Mouse (Mus musculus) B cell, adult 2 months (primary cell): Measurements from ENCODE around the gene Cuedc2.

Source experiments
- DNase-seq, 2 experiments: peaks; one replicate each; pipeline ENCODE4 v3.0.0; 2022

The Cuedc2 gene

DNA sequence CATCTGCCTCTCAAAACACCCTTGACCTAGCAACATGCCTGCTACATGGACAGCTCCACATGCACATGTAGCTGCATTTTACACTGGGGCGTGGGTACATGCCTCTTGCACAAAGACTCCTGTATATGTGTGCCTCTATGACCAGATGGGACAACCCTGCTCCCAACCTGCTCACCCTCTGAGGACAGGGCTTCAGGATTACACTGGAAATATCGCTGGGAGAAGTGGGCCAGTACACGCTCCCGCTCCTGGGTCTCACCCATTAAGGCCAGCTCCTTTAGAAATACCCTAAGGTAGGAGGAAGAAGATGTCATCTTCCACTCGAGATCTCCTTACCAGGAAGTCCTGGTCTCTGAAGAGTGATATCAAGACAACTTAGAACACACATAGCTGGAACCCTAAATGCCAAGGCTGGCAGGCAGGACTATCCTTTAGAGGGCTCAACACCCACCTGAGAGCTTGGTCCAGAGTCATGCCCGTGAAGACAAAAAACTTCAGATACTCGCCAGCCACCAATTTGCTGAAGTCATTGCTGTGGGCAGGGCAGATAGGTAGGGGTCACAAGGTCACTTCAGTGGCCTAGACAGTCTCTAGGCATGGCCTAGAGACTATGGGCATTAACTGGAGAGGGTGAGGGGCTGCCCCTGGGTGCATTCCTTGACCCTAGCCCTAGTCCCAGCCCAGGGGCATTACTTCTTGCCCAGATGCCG lies 18.3 kb downstream of the Cuedc2 start:
- DNase-seq, result no peak

DNA sequence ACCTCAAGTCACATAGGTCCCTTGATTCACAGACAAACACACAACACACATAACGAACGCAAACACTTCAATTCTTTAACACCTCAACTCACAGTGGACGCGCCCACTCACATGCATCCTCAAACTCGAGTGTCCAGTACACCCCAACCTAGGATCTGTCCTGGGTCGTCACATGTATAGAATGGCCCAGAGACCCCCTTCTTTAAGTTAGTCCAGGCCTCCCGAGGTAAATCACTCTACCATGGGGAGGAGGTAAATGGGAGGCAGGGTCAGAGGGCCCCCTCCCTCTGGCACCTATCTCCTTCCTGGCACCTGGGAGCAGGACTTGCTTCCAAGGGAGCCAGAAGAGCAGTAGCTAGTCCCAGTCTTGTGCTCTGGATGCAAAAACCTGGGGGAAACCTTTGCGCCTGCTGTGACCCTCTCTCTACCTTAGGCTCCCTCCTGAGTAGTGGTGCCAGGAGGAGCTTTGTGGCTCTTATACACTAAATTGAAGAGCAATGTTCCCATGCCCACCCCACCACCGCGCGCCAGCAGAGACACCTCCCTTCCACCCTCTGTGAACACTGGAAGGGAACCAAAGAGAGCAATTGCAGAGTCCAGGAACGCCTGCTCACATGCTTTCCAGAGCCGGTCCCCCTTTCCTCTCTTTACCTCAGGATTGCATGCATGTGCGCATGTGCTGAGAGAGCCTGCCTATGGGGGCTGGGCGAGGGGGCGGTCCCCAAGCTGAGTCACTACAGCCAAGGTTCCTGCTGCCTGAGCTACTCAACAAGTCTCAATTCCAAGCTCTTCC lies 19.7 kb downstream of the Cuedc2 start:
- peak; percentile 38 to 40 for DNase-seq

DNA sequence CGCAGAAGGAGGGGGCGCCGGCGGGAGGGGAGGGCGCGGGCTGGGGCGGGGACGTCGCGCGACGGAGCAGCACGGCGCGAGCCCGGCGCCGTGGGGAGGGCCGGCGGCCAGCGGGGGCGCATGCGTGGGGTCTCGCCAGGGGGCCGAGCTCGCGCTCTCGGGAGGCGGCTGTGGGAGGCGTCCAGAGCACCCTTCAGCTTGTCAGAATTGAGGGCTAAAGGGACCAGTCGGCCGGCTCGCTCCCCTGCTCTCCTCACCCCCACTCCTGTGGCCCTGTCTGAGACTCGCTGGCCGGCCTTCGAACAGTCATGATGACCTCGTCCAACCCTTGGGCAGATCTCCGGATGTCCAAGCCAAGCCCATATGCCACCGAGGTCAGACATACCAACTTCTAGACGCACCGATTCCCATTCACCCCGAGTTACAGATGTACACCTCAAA lies 20.5 kb downstream of the Cuedc2 start:
- peak in 1 of 2 experiments; percentile 12 for DNase-seq

DNA sequence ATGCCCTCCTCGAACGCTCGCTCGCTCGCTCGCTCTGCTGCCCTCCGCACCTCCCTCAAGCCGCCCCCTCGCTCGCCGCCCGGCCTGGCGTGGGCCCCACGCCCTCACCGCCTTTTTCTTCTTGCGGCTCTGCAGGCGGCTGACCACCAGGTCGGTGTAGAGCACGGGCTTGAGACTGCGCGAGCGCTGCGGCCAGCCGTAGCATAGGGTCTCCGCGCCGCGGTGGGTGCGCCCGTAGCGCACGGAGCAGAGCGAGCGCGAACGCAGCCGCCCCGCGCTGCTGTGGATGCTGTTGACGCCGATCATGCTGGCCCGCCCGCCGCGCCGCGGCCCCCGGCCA lies 21.0 kb downstream of the Cuedc2 start:
- no peak for DNase-seq

DNA sequence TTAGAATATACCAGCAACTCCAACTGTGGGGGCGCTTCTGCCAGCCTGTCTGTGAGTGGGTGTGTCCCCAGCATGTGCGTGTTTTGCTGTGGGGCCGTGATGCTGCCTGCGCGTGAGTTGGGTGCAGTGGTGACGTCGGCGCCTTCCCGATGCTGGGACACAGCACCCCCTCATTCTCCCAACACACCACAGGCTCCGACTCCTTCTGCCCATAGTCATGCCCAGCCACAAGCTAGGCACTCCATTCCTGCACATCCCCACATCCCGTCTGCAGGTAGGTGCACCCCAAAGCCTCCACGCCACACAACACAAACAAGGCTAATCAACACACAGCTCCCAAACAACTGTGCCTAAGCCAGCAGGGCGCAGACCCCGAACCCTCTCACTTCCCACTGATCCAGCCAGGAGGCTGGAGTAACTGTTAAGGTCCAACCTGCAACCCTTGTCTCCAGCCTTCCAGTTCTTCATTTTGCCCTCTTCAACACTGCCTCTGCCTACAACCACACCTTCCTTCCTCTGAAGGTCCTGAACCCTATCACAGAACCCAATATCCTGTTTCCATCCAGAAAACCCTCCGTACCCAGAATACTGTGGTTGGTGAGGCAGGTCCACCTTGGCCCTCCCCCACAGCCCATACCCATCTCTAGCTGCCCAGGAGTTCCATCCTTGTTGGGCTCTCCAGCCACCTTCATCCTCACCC lies 21.5 kb downstream of the Cuedc2 start:
- peak; percentile 36 to 37 for DNase-seq

DNA sequence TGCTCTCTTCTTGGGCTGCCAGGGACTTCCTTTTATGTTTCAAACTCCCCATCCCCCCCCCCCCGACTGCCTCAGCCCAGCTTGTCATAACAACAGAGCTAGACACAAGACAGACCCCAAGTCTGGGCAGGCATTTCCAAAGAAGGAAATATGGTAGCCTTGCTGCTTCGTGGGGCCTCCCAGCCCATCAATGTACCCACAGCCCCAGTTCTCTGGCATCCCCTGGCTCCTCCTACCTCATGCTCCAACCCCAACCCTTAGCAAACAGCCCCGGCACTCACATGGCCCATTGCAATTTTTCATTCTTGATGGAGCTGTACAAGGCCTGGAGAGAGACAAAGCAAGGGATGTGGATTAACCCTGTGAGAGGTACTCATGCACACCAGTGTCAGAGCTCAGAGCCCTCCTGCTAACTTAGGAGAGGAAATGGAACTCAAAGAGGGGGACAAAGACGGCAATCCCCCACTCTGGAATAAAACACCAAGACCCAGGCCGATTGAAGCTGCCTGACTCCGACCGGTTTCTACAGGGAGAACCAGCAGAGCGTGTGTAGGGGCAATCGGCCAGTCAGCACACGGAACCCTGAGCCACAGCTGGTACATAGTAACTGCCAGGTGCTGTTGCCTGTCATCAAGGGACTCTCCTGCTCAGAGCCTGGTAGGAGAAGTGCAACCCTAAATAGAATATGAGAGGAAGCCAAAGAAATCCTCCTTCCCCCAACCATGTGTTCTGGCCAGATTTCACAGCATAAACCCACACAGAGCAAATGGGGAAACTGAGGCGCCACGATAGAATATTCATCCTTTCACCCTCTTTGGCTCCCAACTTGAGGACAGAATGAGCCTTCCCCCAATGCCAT lies 22.5 kb downstream of the Cuedc2 start:
- DNase-seq, result peak in 1 of 2 experiments; percentile 21

DNA sequence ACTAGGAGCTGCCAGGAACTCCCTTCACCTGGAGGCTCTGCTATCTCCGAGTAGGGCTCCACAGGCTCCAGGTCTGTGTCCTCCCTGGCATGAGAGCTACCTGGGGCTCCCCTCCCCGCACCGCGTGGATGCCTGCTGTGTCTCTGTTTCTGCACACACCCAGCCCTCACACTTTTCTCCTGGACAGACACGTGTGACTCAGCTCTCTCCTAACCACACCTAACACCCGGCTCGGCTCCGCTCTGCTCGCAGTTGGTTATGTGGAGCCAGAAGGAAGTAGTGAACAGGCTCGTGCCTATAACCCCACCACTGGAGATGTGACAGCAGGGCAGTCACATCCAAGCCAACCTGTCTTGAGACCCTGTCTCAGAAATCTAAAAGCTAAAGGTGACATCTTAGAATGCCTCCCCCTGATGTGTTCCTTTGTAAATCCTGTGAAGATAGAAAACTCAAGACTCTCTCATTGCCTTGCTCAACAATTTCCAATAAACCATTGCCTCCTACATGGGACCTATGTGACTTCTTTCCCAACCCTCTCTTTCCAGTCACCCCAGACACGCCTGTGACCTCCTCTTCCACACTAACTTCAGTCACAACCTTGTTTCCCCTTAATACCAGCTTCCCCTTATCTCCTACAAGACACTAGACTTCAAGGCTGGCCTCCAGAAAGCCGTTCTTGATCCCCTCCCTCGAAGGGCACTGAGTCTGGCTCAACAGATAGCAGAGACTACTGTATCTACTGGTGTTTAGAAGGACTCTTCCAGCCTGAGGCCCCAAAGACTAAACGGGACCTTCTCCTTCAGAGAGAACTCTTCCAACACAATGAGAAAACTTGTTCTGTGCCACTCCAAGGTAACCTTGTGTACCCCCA lies 23.4 kb downstream of the Cuedc2 start:
- DNase-seq, result peak; percentile 39 to 40

DNA sequence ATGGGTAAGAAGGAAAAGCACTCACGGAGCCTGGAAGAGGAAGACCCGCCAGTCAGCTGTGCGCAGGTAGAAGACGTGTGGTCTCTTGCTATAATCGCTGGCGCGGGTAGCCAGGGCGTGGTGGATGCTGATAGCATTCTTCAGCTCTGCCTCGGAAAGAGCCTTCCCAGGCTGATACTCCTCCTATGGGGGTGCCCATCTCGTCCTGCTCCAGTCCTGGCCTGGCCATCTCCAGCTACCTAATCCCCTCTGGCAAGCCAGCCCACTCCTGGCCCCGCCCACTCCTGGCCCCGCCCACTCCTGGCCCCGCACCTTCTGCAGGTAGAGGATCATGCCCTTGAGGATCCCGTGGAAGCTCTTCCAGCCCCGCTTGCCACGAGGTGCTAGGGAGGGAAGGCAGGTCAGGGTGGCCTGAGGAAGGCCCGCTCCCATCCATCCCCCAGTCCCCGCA lies 24.3 kb downstream of the Cuedc2 start:
- DNase-seq, result peak; percentile 55 to 65

DNA sequence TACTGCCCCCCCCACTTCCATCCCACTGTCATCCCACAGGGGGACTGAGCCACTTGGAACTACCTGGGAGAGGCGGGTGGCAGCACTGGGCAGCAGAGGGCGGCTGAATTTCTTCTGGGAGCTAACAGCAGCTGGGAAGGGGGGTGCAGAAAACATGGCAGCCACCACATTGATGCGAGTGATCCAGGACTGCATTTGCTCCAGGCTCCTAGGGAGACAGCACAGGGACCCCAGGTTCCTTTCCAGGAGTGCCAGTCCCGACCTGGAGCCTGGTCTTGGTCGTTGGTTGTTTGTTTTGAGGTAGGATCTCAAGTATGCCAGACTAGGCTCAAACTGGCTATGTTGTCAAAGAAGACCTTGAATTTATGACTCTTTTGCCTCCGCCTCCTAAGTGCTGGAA lies 24.9 kb downstream of the Cuedc2 start:
- no peak for DNase-seq

DNA sequence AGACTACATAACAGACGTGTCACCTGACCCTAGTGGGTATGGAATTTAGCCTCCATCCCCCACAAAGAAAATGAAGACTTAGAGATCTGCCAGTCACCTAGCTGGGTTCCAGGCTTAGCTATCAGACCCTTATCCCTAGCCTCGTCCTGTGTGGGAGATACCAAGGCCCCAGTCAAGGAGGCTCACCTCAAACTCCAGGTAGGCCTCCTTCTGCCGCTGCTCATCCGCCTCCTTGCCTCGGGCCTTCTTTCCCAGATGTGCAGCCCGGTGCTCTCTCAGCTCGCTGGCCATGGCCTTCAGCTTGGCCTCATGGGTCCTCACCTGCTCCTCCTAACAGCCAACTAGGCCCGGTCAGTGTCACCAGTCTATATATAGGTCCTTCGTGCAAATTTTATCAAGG lies 25.4 kb downstream of the Cuedc2 start:
- DNase-seq, result no peak

DNA sequence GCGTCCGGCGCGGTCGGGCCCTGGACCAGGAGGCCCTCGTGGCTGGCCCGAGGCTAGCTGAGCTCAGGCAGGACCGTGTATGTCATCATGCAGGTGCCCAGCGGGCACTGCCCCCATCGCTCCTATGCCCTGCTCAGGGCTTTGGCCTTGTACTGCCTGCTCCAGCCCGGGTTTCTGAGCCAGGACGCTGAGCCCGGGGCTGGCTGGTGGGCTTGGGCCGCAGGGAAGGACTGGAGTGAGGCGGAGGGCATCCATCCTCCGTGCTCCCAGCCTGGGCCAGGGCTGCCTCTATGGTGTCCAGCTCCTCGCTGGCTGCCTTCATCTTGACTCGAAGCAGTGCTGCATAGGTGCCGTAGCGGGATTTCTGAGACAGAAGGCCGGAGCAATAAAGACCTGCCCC lies 25.9 kb downstream of the Cuedc2 start:
- no peak for DNase-seq

DNA sequence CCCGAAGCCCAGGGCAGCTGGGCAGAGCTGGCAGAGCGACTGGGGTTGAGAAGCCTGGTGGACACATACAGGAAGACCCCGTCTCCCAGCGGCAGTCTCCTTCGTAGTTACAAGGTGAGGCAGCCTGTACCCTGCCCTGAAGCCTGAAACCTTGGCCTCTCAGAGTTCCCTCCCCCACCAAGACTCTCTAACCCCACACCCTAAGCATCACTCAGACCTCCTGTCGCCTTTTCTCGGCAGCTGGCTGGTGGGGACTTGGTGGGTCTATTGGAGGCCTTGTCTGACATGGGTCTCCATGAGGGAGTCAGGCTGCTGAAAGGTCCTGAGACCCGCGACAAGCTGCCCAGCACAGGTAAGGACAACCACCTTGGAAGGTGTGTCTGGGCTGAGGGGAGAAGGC lies 27.2 kb downstream of the Cuedc2 start:
- DNase-seq, result no peak

DNA sequence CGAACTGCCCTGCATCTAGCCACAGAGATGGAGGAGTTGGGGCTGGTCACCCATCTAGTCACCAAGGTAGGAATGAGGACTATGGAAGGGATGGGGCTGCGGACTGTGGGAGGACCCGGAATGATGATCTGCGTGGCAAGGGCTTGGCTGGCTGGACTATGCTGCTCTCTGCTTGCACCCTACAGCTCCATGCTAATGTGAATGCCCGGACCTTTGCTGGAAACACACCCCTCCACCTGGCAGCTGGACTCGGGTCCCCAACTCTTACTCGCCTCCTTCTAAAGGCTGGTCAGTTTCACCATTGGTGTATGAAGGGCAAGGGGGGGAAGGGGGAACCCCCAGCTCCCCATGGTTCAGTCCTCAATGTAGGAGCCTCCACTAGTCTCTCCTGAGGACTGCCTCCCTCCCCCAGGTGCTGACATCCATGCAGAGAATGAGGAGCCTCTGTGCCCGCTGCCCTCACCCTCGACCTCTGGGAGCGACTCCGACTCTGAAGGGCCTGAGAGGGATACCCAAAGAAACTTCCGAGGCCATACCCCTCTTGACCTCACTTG lies 28.1 kb downstream of the Cuedc2 start:
- DNase-seq, result no peak

DNA sequence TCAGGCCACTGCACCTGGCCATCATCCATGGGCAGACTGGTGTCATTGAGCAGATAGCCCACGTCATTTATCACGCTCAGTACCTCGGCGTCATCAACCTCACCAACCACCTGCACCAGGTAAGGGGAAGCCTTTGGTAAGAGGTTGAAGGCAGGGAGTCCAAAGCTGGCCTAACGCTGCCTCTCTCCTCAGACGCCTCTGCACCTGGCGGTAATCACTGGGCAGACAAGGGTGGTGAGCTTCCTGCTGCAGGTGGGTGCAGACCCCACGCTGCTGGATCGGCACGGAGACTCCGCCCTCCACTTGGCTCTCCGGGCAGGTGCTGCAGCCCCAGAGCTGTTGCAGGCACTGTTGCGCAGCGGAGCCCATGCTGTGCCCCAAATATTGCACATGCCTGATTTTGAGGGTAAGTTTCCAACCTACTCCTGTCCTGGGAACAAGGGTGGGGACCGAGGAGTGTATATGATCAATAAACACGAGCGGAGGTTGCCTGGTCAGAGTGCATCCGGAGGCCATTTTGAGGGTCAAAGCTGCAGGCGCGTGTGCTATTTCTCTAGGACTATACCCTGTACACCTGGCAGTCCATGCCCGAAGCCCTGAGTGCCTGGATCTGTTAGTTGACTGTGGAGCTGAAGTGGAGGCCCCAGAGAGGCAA lies 28.7 kb downstream of the Cuedc2 start:
- DNase-seq, result no peak

DNA sequence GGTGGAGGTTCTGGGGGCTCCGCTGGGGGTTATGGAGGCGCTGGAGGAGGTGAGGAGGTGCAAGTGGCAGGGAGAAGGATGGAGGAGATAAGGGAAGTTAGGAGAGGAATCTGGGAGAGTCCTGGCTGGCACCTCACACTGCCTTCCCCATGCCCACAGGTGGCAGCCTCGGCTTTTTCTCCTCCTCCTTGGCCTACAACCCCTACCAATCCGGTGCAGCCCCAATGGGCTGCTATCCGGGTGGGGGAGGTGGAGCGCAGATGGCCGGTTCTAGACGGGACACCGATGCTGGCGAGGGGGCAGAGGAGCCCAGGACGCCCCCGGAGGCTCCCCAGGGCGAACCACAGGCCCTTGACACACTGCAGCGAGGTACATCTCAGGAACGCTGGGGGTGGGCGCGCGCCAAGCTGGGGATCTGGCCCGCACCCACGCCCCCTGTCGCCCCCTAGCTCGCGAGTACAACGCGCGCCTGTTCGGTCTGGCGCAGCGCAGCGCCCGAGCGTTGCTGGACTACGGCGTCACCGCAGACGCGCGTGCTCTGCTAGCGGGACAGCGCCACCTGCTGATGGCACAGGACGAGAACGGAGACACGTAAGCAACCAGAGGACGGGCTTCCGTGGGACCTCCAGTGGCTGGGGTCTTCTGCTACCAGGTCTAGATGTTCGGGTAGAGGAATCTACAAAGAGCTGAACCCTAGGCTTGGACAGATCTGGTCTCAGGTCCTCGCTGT lies 29.6 kb downstream of the Cuedc2 start:
- DNase-seq, result peak; percentile 86 to 87

DNA sequence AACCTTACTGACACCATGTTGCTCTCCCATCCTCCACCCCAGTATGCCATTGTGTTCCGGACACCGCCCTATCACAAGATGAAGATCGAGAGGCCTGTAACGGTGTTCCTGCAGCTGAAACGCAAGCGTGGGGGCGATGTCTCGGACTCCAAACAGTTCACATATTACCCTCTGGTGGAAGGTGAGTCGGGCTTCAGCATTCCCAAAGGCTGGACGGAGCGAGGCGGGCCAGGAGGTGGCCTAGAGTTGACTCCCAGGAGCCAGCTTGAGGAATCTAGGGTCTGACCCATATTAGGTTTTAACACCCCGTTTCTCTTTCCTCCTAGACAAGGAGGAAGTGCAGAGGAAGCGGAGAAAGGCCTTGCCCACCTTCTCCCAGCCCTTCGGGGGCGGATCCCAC lies 30.2 kb downstream of the Cuedc2 start:
- no peak for DNase-seq

DNA sequence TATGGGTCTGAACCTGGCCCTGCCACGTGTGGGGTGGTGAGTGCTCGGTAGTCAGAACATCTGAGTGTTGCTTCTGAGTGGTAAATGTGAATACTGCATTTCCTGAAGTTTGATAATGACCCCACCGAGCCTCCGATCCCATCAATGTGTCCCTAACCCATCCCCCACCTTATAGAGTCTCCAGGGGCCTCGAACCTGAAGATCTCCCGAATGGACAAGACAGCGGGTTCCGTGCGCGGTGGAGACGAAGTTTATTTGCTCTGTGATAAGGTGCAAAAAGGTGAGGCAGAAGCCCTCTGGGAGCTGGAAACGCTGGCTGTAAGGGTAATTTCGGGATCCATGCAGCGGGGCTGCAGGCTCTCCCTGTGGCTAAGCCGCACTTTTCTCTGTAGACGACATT lies 30.7 kb downstream of the Cuedc2 start:
- DNase-seq, result no peak

DNA sequence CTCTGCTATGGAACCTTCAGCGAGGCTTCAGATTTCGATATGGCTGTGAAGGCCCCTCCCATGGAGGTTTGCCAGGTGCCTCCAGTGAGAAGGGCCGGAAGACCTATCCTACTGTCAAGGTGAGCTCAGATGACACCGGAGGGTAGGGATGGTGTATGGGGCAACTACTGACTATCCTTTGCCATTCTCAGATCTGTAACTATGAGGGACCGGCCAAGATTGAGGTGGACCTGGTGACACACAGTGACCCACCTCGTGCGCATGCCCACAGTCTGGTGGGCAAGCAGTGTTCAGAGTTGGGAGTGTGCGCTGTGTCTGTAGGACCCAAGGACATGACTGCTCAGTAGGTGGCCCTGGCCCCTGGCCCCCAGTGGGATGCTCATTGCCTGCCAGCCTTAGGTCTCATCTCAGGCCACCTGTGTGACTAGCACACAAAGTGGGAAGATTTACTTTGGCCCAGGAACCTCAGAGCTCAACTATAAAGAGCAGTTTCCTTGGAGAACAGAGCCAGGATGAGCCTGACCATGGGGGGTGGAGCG lies 31.7 kb downstream of the Cuedc2 start:
- DNase-seq, result no peak

DNA sequence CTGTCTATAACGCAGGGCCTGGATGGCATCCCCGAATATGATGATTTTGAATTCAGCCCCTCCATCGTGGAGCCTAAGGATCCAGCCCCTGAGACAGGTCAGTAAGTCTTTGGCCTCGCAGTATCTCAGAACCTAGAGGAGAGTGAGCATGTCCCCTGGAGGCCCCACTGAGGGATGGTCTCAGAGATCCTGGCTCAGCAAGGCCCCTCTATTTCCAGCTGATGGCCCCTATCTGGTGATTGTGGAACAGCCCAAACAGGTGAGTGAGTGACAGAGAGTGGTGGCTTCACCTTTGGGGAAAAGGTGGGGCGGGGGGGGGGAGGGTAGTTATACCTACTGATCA lies 32.3 kb downstream of the Cuedc2 start:
- DNase-seq, result no peak
